Mouse (Mus musculus) heart, postnatal 10 days (tissue): Measurements from ENCODE around the gene Rnf169. TPM values are rescaled to one million over a fixed set of nuclear protein-coding genes. Genes with fewer than 3 reads are reported as not detected.
"Not testable (repeated sequence)": the region's sequence is repeated elsewhere in the genome, so short reads cannot be mapped to it uniquely, and the experiment has no call there.

Experiments used
- DNase-seq, 2 experiments: peaks; one replicate each; pipeline ENCODE4 v3.0.0; 2021
- intact Hi-C: fragments of 180-260 bp; cut with DNase I; formaldehyde crosslinking; loops from one replicate; pipeline ENCODE4 v1.15.1; 2025
- total RNA-seq, 2 experiments: library from RNA; stranded (reverse); gene quantifications; 2 replicates each; pipeline ENCODE4 v1.2.3; 2021

Gene Rnf169
- total RNA-seq, 2 experiments from 2014 or later: 15.7 TPM

DNA sequence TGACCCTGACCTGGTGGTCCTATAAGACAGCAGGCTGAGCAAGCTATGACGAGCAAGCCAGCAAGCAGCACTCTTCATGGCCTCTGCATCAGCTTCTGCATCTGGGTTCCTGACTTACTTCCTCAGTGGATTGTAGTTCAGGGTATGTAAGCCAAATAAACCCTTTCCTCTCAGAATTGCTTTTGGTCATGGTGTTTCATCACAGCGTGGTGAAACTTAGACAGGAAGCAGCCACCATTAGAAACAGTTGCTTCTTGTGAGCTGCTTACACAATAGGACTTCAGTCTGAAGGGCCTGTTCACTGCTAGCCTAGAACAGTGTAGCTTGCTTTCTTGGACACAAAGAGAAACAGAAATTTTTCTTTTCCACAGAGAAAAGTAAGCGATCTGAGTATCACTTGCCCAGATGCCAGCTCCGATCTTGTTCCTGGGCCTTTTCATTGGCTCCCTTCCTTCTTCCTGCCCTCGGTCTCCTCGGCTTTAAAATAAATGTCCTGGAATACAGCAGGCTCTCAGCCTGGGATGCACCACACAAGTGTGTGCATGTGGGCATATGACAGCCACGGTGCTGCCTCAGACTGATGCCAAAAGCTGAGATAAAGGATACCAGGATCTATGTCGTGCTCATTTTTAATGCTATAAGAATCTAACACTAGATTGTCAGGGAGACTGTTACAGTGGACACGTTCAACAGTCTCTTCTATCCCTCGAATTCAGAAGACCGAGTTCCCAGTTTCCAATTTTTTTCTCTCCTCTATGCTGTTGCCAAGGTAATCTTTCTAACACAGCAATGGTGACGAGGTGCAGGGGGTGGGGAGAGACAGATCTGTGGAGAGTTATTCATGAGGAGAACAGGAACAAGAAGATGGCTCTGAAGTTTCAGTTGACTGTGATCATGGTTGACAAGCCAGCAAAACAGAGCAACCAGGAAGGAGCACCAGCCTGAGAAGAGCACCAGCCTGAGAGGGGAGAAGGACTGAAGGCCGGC, 2.3 kb upstream of the Rnf169 start:
- intact Hi-C loops: no loop called here
- no peak for DNase-seq

DNA sequence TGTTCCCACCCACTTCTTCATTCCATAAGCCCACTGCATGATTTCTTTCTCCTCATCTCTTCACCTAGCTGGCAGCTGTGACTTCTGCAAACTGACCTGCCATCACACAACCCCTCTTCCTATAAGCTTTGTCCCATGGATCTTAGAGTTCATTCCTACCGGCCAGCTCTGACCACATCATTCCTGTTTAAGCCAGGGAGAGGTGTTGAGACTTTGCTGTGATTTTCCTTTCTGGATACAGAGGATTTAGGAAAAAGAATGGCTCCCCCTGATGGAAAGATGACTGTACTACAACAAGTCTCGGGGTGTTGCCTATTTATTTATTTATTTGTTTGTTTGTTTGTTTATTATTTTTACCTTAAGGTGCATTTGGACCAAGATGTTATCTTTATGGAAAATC, 1.1 kb upstream of the Rnf169 start:
- peak; percentile 52 to 71 for DNase-seq
- intact Hi-C loops: loop anchor here (2.0 kb wide), 2 partner anchors 45 to 55 kb away; no protein-coding TSS in a partner anchor

- intact Hi-C loops: loop anchor here (2.0 kb wide), 2 partner anchors 43 to 53 kb away; no protein-coding TSS in a partner anchor
- peak; percentile 58 to 63 for DNase-seq
These were observed 609 bp downstream of the Rnf169 start for GRCm38 (mm10) chr7:99979546-99980131.

DNA sequence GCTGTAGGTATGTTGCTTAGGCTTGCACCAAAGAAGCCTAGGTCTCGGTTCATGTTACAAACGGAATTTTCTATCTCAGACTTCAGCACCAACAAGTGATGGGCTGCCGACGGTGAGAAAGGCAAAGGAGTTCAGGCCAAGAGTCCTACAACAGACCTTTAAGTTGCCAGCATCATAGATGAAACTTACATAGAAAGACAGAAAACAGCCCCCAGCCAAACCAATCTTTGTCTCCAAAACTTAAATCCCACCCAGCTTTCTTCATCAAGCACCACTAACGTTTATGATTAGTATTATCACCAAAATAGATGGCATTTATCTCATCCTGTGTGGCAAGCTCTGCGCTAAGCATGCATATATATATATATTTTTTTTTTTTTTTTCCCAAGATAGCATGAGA, 1.2 kb downstream of the Rnf169 start:
- intact Hi-C loops: no loop called here
- DNase-seq: no peak

GRCm38 (mm10) chr7:99978041-99978440, 2.2 kb downstream of the Rnf169 start:
- no peak for DNase-seq
- intact Hi-C loops: no loop called here

- DNase-seq: no peak
- intact Hi-C loops: no loop called here
These were observed 4.3 kb downstream of the Rnf169 start for GRCm38 (mm10) chr7:99975819-99976575.

DNA sequence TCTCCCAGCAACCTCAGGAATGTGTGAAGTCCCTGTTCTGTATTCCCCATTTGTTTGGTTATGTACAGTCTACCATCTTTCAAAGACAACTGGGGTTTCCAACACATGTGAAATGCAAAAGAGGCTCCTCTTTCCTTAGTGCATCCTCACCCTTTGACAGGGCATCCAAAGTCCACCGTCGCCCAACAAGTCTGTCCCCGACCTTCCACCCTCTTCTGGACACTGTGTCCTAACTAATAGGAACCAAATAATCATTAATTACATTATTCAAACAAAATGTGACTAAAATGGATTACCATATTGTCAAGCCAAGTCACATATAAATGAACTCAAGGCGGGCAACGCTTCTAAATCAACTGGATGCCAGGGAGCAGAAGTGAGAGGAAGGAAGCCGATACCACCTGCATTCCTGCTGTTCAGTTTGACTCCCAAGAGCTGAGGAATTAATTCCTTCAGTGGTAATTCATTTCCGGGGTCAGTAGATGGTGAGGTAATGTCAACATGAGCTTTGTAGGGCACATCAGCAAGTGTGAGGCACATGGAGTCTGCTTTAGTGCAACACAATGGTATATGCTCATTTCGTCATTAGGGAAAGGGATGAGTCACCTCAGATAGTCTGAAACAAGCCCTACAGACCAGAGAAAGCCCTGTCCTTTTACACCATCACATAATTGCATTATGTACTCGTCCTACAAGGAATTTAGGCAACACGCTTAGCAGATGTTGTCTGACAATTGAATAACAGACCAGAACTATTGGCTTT, 5.9 kb downstream of the Rnf169 start:
- no peak for DNase-seq
- intact Hi-C loops: no loop called here

- intact Hi-C loops, DNase-seq: not testable (repeated sequence)
These were observed 7.3 kb downstream of the Rnf169 start for GRCm38 (mm10) chr7:99972912-99973311.

GRCm38 (mm10) chr7:99971926-99972325, 8.3 kb downstream of the Rnf169 start:
- intact Hi-C loops: no loop called here
- no peak for DNase-seq

- intact Hi-C loops: no loop called here
- DNase-seq: no peak
These were observed 11.1 kb downstream of the Rnf169 start for GRCm38 (mm10) chr7:99969151-99969550.

DNA sequence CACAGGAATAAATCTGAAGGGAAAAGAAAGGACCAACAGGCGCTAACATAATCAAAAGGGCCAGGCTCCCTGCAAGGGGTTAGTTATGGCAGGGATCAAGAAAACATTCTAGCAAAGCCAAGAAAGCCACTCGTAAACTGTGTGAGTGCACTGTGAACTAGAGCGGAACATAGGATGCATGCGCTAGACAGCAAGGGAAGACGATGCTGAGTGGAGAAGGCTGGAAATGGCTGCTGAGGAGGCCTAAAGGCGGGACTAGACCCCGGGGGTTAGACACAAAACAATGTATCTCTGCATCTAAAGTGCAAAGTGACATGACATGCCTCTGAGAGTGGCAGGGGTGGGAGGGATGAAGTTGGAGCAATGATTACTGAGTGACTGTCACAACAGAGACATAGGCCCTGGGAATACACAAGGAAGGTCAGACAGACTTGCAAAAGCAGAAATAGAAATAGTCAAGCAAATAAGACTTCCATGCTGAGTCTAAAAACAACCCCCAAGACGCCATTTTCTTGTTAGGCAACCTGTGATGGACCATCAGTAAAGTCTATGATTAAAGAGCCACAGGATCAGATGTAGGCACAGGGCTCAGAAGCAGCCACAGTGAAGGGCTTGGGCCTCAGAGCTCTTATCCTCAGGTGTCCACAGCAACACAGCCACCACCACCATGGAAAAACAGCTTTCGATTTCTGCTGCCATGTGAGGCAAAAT, 14.1 kb downstream of the Rnf169 start:
- no peak for DNase-seq
- intact Hi-C loops: no loop called here

DNA sequence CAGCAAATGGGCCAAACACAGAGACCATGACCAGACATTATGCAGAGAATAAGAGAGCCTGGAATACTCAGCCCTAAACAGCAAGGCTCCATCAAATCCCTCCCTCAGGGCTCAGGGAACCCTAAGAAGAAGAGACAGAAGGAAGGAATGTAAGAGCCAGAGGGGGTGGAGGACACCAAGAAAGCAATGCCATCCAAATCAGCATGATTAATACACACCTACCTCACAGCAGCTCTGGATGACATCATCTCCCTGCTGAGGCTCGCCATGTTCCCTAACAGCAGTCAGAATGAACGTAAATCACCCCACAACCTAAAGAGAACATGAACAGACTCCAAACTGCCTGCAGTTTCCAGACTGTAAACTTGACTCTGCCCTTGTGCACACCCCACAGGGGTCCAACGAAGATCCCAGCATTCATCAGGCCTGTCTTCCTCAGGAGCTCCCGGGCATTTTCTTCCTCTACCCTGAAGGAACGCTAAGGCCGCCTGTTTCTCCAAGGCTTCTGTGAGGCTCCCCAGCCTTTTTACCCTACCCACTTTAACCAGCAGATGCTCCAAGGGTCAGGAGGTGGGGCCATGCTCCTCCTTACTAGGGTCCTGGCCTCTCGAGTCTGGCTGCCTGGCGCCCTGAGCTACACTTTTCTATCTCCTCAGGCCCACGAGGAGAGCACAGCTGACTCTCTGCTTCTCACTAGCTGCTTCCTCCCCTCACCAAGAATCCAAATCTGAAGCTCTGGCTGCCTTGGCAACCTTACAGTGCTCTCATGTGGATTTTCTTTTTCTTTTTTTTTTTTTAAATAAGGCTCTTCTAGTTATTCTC, 15.0 kb downstream of the Rnf169 start:
- DNase-seq: peak; percentile 36 to 39

GRCm38 (mm10) chr7:99963237-99963860, 16.9 kb downstream of the Rnf169 start:
- intact Hi-C loops: no loop called here
- no peak for DNase-seq

More for the DNA sequence above, 15.0 kb downstream of the Rnf169 start:
- intact Hi-C loops: no loop called here

- intact Hi-C loops: no loop called here
- DNase-seq: no peak
These were observed 17.6 kb downstream of the Rnf169 start for GRCm38 (mm10) chr7:99962536-99963236.

GRCm38 (mm10) chr7:99961518-99961917, 18.7 kb downstream of the Rnf169 start:
- intact Hi-C loops: no loop called here
- DNase-seq: no peak

GRCm38 (mm10) chr7:99960571-99960970, 19.7 kb downstream of the Rnf169 start:
- DNase-seq, intact Hi-C loops: not testable (repeated sequence)

GRCm38 (mm10) chr7:99957226-99957965, 22.9 kb downstream of the Rnf169 start:
- DNase-seq: no peak
- intact Hi-C loops: no loop called here
